Mouse (Mus musculus) G1E-ER4 (cell line): Measurements from ENCODE around the gene Krtap5-2. TPM values are rescaled to one million over a fixed set of nuclear protein-coding genes. Genes with fewer than 3 reads are reported as not detected.
"Not testable (repeated sequence)": the region's sequence is repeated elsewhere in the genome, so short reads cannot be mapped to it uniquely, and the experiment has no call there.

Source experiments
- GATA1 ChIP-seq: IDR thresholded peaks from one replicate; pipeline ENCODE4 v1.8.0; 2012; ENCODE audit warnings: low read length, inconsistent platforms
- polyA plus RNA-seq: library from polyadenylated mRNA; stranded (reverse); fragments of >175 nt; gene quantifications from 2 replicates; pipeline ENCODE4 v1.2.3, GENCODE M21; 2012

Gene Krtap5-2
- polyA plus RNA-seq: not detected in 2 replicates

DNA sequence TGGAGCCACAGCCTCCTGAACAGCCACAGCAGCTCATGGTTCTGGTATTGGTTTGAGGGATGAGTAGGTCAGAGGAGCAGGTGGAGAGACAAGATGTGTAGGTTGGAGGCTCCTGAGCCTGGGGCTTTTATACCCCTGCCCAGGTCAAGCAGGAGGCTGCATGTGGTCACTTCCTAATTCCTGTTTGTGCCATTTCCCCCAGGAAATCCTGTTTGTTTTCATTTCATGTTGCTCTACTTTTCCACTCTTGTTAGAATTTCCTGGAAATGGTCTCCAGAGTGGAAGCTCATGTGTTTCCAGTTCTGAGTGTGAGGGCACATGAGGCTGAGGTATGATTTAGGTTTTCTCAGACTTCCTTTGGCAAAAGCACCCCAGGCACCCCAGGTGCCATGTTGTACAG lies at the start of gene Krtap5-2:
TSS of gene Krtap5-2 (minus strand) at position 101 of the 400 bp plus-strand sequence.
- not testable (repeated sequence) for TF ChIP-seq GATA1

DNA sequence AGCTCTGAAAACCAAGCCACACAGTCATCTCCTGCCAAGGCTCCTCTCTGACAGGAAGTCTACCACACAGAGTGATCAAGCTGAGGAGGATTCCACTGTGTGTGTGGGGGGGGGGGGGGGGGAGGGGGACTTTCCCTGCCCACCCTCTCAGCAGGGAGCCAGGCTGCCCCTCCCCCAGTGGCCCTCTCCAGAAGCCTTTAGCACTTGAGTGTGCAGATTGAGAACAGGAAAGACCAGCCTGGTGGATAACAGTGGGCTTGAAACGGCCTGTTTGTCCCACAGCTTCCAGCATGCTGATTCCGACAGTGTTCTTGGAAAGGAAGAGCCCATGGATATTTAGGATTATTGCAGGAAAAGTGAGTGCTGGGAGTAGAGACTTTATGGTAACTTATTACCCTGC lies 48.7 kb upstream of the Krtap5-2 start:
- TF ChIP-seq GATA1: no peak

DNA sequence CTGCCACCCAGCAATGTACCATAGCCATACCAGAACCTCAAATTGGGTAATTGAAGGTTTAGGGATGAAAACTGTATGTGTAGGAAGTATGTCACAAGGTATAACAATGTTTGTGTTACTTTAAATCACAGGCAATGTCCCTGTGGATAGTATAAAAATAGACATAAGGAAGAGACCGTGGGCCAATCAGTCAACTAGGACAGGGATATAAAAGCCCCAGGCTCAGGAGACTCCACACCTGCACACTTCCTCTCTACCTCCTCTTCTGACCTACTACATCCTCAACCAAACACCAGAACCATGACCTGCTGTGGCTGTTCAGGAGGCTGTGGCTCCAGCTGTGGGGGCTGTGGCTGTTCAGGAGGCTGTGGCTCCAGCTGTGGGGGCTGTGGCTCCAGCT lies 35.8 kb upstream of the Krtap5-2 start, which contains the start of gene Gm7579:
TSS of gene Gm7579 (plus strand) at position 301 of the 400 bp plus-strand sequence.
- no peak for TF ChIP-seq GATA1

DNA sequence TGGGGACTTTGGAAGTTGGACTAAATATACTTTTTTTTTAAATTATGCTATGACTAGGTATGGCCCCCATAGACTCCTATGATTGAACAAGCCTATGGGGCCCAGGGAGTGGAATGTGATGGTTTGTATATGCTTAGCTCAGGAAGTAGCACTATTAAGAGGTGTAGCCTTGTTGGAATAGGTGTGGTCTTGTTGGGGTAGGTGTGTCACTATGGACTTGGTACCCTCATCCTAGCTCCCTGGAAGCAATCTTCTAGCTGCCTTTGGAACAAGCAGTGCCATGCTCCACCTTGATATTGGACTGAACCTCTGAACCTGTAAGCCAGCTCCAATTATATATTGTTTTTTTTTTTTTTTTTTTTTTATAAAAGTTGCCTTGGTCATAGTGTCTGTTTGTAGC lies 29.7 kb upstream of the Krtap5-2 start:
- no peak for TF ChIP-seq GATA1

DNA sequence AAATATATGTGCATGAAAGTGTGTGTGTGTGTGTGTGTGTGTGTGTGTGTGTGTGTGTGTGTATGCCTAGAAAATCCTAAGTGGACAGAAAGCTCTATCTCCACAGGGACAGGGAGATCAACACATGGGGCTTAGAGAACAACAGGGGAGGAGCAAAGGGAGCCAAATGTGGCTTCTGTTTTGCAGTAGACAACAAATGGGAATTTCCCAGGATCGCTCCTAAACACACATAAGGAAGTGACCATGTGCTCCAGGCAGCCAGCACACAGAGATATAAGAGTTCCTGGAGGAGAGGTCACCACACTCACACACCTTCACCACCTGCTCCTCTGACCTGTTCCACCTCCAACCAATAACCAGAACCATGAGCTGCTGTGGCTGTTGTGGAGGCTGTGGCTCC lies 25.3 kb upstream of the Krtap5-2 start, which contains the start of gene Krtap5-3:
TSS of gene Krtap5-3 (plus strand) at position 301 of the 400 bp plus-strand sequence.
- TF ChIP-seq GATA1: no peak

DNA sequence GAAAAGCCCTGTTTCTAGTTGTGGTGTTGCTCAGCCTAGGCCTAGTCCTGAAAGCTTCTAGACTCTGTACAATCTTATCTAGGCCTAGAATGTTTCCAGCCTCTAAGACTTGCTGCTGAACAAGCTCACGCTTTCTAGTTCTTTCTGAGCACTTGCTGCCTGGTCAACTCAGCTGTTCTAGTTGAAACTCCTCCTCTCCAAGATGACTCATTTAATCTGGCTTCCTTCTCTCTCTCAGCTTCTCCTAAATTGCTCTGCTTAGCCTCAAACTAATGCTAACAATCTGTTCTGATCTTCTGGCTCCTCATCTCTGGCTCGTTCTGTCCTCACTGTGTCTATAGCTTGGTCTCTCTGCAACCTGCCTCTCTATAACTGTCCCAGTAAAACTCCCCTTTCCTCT lies 22.9 kb upstream of the Krtap5-2 start:
- no peak for TF ChIP-seq GATA1

DNA sequence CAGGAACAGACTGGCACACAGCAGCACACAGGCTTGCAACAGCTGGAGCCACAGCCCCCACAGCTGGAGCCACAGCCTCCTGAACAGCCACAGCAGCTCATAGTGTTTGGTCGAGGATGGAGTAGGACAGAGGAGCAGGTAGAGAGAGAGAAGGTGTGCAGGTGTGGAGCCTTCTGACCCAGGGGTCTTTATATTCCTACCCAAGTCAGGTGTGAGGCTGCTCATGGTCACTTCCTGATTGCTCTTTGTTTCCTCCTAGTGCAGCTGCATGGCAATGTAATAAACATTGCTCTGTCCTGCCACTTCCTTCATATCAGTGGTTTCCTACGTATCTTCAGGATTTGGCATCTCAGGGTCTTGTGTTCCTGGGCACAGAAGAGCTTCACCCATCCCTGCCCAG lies 14.5 kb upstream of the Krtap5-2 start, which contains the start of gene Gm10153:
TSS of gene Gm10153 (minus strand) at position 101 of the 400 bp plus-strand sequence.
- TF ChIP-seq GATA1: no peak

DNA sequence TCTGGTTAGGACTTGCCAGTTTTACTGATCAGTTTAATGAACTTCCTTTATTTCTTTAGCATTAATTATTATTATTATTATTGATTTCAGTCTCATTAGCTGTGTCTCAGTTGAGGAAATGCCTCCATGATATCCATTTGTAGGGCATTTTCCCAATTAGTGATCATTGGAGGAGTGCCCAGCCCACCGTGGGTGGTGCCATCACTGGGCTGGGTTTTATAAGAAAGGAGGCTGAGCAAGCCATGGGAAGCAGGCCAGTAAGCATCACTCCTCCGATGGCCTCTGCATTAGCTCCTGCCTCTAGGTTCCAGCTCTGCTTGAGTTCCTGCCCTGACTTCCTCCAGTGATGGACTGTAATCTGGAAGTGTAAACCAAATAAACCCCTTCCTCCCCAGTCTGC lies 12.4 kb upstream of the Krtap5-2 start:
- TF ChIP-seq GATA1: no peak

DNA sequence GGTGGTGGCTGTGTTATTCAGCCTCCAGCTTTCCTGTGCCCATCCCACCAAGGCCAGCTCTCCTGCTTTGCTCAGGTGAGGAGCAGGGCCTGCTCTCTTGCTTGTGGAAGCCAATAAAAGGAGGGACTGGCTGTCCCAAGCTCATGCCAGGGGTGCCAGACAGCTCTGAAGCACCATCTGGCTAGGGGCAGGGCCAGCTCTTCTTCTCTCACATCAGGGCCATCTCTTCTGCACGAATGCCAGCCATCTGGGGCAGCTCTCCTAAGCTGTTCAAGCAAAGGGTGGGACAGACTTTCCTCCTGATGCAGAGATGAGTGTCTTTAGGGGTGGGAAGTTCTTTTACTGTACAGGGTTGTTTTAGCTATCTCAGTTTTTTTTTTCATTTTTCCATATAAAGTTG lies 5.2 kb upstream of the Krtap5-2 start:
- no peak for TF ChIP-seq GATA1

DNA sequence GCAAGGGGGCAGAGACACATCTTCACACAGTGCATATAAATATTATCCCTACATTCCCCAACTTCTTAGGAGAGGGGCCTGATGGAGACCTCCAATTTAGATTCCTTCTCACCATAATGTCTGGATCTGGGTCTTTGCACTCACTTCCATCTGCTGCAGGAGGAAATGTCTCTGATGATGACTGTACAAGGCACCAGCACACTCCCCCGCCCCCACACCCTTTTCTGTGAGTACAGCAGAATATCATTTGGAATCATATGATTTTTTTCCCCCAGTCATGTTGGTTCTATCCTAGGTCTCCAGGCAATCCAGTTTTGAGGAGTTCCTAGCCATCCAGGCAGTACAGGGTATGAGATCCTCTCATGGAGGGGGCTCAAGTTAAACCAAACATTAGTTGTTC lies 2.9 kb upstream of the Krtap5-2 start:
- no peak for TF ChIP-seq GATA1

DNA sequence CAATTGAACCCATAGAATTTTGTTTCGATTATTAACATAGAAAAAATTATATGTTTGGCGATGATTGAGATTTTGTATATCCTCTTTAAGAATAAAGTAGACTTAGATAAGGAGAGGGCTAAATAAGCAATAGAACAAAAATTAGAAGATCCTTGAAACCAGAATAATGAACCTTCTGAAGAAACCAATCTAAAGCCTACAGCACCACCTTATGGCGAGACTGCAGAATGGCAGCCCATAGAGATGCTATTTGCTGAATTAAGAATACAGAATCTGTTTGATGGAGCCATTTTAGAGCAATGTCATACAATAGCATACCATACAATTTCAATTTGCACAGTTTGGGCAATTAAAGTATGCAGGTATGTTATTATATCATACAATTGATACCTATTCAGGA lies 6.0 kb downstream of the Krtap5-2 start:
- no peak for TF ChIP-seq GATA1

DNA sequence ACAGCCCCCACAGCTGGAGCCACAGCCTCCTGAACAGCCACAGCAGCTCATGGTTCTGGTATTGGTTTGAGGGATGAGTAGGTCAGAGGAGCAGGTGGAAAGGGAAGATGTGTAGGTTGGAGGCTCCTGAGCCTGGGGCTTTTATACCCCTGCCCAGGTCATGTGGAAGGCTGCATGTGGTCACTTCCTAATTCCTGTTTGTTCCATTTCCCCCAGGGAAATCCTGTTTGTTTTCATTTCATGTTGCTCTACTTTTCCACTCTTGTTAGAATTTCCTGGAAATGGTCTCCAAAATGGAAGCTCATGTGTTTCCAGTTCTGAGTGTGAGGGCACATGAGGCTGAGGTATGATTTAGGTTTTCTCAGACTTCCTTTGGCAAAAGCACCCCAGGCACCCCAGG lies 10.2 kb downstream of the Krtap5-2 start, which contains the start of gene Gm4553:
TSS of gene Gm4553 (minus strand) at position 101 of the 400 bp plus-strand sequence.
- TF ChIP-seq GATA1: not testable (repeated sequence)

DNA sequence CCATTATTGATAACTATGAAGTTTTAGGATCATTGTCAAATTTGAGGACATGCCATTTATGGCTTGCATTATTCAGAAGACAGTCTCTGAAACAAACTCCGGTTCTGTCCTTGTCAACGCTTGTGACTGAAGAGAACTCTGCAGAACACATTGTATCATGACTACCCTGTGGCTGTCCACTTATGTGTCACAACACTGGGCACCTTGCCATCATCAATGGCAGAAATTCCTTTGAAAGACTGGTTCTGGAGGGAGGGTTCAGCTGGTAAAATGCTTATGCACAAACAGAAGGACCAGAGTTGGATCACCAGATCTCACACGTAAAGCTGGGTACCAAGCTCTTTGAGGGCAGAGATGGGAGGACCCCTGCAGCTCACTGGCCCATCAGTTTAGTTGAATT lies 16.4 kb downstream of the Krtap5-2 start:
- TF ChIP-seq GATA1: no peak

DNA sequence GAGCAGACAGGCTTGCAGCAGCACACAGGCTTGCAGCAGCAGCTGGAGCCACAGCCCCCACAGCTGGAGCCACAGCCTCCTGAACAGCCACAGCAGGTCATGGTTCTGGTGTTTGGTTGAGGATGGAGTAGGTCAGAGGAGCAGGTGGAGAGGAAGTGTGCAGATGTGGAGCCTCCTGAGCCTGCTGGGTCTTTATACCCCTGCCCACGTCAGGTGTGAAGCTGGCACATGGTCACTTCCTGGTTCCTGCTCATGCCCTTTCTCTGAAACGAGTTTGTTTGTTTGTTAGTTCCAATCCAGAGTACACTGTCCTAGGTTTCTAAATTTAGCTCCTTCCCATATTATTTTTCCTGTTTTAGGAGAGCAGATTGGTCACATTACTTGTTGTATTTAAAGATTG lies 18.8 kb downstream of the Krtap5-2 start, which contains the start of gene Gm29735:
TSS of gene Gm29735 (minus strand) at position 101 of the 400 bp plus-strand sequence.
- TF ChIP-seq GATA1: not testable (repeated sequence)

DNA sequence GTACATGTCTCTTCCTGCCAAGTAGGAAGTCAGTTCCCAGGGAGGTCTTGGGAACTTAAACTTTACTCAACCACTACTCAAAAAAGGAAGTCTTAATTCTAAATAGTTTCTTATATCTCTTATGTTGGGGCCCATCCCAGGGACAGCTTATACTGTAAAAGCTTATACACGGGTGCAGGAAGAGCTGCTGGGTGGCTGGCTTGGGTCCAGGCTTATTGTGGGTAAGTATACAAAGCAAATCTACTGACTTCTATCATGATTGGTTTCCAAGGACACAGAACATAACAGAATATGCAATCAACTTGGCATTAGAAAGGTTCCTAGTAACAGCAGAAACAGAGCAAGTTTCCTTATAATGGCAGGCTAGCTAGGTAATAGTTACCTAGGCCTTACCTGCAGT lies 20.5 kb downstream of the Krtap5-2 start:
- no peak for TF ChIP-seq GATA1

DNA sequence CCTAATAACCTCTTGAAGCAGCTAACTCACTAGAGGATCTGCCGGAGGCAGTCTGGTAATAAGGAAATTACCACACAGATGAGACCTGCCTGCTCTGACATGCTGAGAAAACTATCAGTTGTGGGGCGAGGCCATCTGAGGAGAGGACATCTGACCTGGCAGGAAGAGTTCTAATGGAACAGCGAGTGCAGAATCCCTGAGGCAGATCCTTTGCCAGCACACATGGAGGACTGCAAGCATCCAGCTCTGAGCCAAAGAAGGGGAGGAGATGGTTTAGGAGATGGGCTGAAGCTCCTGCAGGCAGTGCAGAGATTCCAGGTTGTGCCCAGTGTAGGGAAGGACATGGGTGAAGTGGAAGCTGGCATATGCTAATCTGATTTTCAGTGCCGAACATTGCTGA lies 23.6 kb downstream of the Krtap5-2 start:
- no peak for TF ChIP-seq GATA1

DNA sequence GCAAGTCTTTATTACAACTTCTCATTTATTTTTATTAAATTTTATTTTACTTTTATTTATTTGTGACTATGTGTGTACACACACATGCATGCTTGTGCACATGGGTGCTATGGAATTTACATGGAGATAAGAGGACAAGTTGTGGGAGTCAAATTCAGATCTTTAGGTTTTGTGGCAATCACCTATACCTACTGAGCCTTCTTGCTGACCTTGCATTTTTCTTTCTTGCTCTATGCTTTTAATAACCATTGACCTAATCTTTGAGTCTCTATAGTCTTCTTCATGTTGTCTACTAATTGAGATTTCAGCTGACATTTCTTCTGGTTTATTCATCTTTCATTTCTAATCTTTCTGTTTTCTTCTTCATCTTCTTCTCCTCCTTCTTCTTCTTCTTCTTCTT lies 27.2 kb downstream of the Krtap5-2 start:
- TF ChIP-seq GATA1: no peak

DNA sequence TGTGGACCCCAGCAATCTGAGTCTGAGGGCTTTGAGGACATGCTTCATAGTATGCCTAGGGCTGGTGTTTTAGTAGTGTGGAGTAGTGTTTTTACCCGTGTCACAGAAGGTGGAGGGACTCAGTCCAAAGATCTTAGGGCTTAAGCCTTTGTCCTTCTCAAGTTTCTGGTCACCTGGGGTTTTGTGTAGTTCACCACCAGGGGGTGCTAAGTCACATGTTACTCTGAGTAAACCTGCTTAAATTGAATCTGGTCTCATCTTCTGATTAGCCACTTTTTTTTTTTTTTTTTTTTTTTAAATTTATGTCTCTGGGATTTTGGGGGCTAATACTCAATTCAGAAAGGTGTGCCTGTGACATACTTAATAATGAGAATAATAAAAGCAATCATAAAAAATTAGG lies 29.8 kb downstream of the Krtap5-2 start:
- no peak for TF ChIP-seq GATA1
